Mouse (Mus musculus): ENCODE data around the gene Sdk2.

The Sdk2 gene

DNA sequence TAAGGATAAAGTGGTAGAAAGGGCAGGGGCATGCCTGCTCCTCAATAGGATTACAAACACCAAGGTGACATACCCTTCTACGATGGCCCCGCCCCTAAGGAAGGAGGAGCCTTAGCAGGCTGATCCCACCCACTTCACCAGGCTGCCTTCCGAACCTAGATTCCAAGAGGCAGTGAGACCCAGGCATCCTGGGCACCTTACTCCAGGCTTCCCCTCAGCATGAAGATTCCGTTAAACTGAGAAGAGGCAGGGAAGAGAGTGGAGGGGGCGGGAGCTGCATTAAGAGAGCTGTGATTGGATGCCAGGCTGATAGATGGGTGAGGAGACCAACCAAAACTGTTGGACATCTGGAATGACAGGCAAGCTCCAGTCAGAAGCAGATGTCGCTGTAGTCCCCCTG is 76.4 kb downstream of the Sdk2 start:
- DNase-seq (ENCODE audit: low spot score): peak; percentile 75

DNA sequence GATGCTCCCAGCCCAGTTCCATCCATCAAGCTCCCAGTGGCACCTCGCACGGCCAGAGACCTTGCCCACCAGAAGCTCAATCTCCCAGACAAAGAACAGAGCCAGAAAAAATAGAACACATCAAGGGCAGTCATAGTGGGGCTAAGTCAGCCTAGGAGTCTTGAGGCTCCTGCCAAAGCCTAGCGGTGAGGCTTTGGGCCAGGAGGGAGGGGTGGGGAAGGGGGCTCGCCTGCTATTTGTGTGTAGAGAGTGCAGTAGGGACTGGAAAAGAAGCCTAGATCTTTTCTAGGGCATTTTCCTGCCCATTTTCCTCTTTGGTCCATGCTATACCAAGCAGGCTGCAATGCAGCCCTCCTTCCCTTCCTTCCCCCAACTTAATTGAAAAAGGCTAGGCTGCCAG is 76.8 kb downstream of the Sdk2 start:
- DNase-seq (ENCODE audit: low spot score): no peak

DNA sequence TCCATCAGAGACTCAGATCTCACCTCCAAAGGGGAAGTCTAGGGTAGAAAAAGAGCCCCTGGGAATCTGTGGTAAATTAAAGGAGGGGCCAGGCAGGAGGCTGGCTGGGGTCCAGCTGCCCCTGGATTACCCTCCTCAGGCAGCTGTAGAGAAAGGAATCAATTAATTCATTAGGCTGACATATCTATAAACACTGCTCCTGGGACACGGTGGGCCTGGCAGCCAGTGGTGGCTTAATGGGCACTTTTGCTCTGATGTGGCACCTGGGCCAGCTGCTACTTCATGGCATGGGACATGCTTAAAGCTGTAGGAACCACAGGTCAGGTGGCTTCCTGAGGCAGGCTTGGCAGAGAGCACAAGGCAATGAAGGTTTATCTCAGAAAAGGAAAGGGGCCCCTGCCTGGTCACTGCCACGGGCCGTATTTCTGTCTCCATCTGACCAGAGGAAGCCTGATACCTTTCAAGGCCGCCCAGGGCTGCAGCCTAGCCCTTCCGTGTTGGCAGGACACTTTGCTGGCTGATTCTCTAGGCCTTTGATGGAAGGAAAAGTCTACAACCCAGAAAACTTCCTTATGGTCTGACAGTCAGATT is 80.9 kb downstream of the Sdk2 start:
- DNase-seq (ENCODE audit: low spot score): no peak

DNA sequence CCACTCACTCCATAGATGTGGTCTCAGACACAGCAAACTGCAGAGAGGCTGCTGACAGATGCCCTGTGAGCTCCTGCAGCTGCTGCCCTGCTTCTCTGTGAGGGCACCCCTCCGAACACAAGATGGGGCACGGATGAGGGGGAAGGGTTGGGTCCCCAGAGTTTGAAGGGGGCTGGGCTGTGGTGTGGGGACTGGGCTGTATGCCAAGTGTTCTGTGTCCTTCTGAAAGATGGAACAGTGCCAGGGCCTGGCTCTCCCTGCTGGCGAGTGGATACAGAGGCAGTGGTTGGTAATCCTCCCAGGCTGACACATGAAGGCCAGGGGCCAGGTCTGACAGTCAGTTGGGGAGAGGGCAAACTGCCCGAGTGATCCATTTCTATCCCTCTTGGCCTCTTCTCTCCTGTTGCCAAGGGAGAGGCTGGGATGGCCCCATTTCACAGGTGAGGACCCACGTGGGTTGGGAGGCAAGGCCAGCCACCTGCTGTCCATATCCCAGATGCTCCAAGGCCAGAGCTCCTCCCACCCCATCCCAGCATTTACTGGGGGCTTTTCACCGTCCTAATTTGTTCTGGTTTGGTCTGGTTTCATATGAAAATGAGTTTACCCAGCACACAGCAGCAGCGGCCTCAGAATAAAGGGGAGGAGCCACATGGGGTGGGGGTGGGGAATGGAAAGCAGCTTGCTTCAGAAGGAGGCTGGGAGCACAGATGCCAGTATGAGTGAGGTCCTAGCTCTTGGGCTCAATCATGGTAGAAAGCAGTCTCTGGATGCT is 84.9 kb downstream of the Sdk2 start:
- DNase-seq (ENCODE audit: low spot score): no peak

DNA sequence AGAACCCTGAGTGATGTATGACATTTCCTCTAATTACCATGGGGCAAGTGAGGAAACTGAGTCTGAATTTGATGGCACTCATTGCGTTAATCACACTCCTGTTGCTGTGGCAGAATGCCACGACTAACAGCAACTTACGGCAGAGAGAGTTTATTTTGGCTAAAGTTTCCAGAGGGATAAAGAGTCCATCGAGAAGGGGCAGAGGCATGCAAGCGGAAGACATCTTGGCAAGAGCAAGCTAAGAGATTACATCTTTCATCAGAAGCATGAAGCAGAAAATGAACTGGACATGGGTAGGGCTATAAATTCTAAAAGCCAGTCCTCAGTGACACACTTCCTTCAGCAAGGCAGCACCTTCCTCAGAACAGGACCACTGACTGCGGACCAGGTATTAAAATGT is 85.8 kb downstream of the Sdk2 start:
- DNase-seq (ENCODE audit: low spot score): no peak

DNA sequence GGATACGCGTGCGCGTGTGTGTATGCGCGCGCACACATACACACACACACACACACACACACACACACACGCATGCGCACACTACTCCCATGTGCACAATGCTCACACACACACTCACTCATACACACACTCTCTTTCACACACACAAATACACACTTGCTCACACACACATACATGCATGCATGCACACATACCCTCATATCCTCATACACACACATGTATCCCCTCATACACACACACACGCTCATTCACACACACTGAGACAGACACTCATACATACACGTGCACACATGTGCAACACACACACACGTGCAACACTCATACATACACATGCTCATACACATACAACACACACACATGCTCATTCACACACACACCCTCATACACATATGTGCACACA is 88.5 kb downstream of the Sdk2 start:
- DNase-seq (ENCODE audit: low spot score): no peak

DNA sequence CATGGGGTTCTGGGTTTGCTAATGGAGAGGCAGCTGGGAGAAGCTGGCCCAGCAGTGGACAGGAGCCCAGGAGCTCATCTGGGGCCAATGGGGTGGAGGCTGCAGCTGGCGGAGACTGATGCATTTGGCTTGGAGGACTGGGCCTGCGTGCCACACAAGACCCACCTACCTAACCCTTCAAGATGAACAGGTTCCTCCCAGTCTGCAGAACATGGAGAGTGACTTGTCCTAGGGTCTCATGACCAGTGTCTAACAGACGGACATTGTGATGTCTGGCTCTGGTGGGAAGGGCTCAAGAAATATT is 91.2 kb downstream of the Sdk2 start:
- peak; percentile 28 for DNase-seq (ENCODE audit: low spot score)

DNA sequence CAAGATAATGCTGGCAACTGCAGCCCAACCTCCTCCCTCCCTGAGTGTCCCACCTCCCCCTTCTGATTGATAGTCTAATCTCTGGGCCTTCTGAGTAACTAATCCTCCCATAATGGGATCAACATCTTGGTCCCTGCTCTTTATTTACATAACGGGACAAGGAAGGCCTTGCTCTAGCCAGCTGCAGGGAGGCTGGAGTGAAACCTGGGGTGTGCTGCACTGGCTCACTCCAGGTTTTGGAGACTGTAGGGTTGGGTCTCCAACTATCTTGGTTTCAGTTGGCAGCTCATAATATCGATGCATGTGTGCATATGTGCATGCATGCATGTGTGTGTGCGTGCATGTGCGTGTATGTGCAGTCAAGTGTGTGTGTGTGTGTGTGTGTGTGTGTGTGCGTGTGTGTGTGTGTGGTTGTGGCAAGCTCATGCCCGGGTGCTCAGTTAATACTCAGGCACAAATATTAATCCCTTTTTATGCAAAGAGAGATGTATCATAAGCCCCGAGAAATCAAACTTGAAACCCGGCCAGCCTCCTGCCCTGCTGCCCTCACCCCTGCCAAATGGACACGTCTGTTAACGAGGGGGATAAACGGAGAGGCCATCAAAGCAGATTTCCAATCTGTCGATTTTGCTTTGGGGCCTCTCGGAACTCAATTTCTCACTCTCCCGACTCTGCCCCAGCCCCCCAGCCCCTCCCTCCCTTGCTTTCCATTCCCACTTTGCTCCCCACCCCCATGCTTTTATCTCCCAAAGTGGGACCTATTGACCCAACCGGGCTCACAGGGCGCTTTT is 91.8 kb downstream of the Sdk2 start:
- DNase-seq (ENCODE audit: low spot score): peak; percentile 24

DNA sequence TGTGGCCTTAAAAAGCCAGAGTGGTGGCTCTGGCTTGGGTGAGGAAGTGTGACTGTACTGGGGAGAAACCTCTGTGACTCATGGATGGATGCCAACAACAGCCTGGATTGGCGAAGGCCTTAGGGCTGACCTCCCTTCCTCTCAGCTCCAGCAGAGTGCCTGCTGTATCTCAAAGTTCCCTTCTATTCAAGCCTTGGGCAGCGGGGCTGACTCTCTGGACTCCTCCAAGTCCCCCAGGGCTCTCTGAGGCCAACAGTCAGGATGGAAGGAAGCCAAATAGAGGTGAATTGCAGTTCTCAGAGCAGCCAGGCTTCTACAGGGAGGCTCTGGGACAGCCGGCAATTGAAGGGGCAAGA is 94.4 kb downstream of the Sdk2 start:
- DNase-seq (ENCODE audit: low spot score): no peak

DNA sequence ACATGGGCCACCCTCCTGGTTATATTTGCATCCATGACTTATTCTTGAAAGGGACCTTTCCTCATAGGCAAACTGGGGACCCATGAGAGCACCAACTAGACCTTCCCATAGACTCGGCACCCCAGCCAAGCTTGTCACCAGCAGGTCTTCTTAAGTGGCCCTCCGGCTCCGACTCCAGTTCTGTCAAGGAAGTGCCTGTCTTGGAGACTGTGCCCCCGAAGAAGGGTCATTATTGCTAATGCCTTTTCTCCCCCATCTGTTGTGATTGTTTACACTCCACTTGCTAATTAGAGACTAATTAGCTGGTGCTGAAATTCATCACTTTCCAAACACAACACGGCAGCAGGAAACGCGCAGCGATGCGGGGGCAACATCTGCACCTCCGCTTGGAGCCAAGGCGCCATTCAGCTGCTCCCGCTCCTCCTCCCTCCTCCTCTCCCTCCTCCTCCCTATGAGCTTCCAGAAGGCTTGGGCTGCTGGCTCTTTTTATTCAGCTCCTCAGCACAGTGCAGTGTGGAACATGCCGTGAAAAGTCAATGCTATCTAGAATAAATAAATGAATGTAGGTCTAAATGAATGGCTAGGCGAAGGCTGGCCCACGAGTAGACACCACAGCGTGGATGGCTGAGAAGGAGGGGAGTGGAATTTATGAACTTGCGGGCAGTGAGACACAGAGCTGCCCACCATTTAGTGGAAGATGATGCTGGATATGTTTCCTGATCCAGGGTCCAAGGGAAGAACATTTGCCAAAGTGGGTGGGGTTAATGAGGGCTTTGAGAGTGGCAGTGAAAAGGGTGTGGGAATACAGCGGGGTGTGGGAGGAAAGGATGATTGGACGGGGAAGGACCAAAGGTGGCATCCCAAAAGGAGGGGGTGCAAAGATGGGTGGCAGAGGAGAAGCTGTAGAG is 95.0 kb downstream of the Sdk2 start:
- no peak for DNase-seq (ENCODE audit: low spot score)

DNA sequence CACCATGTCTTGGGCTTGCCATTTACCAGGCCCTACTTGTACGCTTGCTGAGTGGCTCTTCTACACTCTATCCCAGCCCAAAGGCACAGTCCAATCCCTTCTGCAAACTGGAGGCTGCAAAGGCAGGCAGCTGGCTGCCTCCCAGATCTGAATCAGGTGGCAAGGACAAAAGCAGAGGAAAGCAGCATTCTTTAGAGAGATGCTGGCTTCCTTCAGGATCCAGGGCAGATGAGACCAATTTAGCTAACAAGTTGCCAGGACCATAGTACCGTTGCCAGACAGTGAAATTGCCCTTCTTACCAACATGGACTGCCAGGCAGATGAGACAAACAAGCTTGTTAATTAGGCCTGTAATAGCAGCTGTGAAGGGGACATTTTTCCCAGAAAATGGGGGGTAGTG is 96.8 kb downstream of the Sdk2 start:
- no peak for DNase-seq (ENCODE audit: low spot score)

DNA sequence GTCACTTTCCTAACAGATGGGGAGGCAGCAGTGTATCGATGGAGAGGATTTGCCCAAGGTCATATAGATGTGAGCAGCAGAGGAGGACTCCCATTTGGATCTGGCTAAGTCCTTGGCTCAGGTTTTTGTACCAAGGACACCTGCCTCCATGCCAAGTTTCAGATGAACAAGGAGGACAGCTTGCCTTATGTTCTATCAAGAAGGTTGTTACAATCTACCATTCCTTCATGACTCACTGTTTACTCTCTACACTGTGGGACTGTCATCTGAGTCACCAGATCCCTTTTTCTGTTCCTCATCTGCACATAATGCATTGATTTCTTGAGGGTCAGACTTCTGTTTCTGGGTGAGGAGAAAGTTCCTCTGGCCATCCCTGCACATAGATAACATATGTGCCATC is 101.6 kb downstream of the Sdk2 start:
- no peak for DNase-seq (ENCODE audit: low spot score)

DNA sequence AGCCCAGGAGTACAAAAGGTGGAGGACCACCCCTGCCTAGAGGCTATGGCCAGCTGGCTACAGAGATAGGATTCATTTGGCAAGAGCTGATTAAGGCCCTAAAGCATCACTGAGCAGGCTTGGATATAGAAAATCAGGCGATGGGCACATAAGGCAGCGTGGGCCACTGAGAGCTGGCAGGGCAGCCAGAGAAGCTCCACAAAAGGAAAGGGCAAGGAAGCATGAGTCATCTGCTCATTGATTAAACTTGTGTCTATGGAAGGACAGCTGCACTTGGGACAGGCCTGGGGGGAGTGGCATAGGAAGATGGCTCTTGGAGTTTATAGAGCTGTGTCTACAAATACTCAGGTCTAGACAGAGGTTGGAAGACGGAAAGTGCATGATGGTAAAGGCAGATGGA is 104.1 kb downstream of the Sdk2 start:
- DNase-seq (ENCODE audit: low spot score): no peak

DNA sequence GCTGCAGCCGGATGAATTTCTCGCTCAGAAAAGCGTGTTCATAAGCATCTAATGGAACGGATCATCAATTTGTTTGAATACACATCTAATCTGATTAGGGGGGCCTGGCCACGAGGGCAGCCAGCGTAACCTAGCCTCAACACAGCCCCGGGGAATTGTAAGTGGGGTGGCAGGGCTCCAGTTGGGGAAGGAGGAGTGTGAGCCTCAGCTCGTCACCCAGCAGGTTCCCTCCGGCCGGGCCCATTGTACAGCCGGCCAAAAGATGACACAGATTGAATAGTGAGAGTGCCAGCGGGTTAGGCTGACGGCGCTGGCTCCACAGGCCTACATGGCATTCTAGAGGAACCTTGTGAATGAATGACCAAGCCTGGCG is 115.2 kb downstream of the Sdk2 start:
- DNase-seq (ENCODE audit: low spot score): no peak

DNA sequence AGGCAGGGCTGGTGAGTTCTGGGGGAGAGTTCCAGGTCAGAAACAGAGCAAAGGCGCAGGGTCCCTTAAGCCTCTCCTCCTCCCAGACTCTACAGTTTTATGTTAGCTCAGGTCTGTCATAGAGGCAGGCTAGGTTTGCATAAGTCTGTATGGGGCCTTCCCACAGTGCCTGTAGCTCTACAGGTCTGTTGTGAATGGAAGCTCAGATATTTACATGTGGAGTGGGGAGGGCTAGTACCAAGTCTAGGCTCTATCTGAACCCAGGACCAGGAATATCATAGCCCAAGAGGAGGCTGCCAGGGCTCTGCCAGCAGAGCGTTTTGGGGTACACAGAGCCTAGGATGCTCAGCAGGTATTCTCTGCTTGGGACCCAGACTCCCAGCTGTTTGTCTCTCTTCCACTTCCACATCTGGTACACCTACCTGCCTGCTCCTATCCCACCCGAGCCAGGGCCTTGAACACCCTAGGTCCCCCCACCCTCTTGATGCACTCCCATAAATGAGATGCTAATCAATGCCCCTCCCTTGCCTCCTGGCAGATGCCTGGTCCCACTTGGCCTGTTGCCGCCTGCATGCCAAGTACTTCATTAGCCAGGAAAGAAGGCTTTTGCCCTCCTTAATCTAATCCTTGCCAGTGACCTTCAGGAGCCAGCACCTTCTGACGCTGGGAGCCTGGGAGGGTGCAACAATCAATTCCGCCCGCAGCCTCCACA is 115.8 kb downstream of the Sdk2 start:
- DNase-seq (ENCODE audit: low spot score): no peak

DNA sequence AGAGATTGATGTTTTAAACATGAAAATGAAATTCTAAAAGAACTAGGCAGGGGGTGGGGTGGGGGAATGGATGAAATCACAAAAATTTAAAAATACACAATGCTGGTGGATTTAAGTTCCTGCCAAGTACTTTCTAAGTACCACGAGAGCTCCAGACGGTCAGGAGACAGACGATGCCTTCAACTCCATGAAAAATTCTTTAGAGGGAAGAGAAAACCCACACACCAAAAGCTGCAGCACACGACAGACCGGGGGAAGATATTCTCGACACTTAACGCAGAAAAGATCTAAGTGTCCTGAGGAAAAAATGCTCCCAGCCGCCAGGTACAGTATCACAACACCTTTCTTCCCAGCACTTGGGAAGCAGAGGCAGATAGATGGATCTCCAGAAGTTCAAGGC is 118.2 kb downstream of the Sdk2 start:
- DNase-seq (ENCODE audit: low spot score): no peak

DNA sequence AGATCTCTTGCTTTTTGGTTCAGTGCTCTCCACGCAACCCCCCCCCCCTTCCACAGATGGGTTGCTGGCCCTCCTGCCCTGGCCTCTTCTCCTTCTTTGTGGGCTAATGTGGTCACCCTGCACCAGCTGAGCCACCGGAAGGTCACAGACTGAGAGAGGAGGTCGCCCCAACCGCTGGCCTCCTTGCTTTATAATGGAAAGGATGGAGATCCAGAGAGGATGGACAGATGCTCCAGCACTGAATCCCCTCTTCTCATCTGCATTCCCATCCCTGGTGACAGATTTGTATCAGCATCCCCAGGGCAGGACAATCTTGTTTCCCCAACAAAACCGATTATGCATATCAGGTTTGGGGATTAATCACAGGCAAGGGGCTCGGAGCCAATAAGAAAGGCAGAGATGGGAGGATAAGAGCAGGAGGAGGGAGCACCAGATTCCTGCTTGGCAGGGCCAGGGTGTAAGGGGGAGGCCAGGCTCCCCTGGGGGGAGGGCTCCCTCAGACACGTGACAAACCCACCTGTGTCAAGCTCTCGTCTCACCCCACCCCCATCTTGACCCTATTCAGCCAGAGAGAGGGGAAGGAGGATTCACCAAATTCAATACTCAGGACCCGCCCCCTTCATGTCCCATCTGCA is 124.6 kb downstream of the Sdk2 start:
- no peak for DNase-seq (ENCODE audit: low spot score)

DNA sequence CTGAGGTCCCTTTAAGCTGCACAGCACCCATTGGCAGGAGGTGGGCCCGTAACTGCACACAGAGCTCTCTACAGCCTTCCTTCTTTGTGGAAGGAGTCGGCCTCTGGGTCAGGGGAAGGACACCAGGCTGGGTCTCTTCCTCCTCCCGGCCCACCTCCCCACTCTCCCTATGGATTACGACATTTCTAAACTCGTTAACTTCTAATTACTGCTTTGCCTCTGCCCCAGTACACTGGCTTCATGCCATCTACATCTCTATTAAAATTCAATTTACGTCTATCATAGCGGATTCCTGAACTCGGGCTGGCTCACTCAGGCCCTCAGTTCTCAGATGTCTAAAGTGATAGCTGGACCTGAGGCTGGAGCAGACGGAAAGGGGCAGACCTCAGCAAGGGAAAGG is 133.2 kb downstream of the Sdk2 start:
- no peak for DNase-seq (ENCODE audit: low spot score)

DNA sequence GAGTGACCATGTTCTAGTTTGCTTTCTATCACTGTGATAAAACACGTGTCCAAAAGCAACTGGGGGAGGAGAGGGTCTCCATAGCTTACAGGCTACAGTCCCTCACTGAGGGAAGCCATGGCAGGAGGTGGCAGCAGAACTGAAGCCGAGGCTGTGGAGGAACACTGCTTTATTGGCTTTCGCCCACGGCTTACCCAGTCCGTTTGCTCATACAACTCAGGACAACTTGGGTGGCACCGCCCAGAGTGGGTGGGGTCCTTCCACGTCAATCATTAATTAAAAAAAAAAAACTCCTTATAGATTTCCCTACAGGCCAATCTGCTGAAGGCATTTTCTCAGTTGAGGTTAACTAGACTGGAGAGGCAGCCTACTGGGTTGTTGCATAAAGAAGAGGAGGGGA is 133.9 kb downstream of the Sdk2 start:
- no peak for DNase-seq (ENCODE audit: low spot score)

DNA sequence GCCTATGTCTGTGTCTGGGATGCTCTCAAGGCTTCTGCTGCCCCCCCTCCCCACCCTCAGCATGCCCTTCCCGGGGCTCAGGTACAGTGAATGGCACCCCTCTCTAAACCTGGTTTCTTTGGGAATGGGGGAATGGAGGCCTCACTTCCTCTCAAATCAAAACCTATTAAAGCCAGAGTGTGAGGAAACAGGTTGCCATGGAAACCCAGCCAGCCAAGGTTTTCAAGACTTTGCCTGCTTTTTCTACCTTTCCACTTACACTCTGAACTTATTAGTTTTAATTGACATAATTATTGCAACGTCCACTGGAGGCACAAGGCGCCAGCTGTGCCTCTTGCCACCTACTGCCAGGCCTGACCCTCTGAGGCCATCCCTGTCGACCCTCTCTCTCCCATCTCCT is 135.1 kb downstream of the Sdk2 start:
- DNase-seq (ENCODE audit: low spot score): no peak

DNA sequence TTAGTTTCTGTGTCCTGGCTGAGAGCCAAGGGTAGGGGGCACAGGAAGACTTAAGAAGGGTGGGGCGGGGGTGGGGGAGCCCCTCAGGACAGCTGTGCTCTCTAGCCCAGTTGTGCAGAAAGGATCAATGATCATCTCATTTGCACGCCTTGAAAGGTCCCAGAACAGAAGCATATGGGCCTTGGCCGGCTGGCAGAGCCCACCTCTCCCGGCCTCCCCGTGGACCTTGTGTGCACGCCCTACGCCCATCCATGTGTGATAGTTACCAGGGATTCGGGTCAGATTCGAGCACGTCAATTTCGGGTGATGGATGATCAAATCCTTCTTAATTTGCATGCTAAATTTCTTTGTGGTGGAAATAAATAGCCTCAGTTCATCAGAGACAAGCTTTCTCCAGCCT is 136.7 kb downstream of the Sdk2 start:
- no peak for DNase-seq (ENCODE audit: low spot score)

DNA sequence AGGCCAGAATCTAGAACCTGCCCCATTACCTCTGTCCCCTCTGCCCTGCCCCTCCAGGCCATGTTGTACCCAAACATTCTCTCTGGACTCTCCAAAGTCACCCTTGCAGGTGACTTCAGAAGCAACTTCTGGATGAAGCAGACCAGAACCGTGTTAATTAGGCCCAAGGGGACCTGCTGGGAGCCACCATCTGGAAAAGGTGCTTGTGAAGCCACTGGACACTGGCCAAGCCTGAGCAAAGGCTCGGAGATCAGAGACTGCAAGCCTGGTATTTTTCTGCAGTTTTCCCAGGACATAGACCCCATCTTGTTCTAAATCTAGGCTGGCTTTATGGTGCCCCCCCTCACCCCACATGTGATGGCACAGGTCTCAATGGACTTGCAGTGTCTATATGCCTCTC is 138.0 kb downstream of the Sdk2 start:
- no peak for DNase-seq (ENCODE audit: low spot score)

All from embryo, embryonic 10 days (tissue).